Mouse (Mus musculus) cerebellum, adult 11 months (tissue): Measurements from ENCODE around the gene Gm10447.
"Not testable (repeated sequence)": the region's sequence is repeated elsewhere in the genome, so short reads cannot be mapped to it uniquely, and the experiment has no call there.

Source experiments
- DNase-seq: peaks from one replicate; pipeline ENCODE4 v3.0.0; 2022

Gene Gm10447

GRCm38 (mm10) chr11:53441921-53442320 is 15.0 kb downstream of the Gm10447 start:
- DNase-seq, result no peak

DNA sequence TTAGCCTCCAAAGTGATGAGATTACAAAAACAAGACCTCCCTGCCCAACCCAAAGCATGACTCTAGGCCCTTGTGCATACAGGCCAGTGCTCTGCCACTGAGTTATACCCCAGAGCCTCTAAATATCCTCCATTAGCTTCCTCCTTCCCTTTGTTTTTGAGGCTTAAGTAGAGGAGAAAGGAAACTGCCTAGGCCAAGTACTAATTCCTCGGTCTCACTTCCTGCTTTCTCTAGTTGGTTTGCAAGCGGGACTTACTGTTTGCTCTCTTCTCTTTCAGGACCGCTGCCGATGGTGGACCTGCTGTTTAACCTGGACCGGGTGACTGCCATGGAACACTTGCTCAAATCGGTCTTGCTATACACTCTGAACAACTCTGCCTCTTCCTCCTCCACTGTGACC is 20.6 kb downstream of the Gm10447 start:
- DNase-seq, result no peak

DNA sequence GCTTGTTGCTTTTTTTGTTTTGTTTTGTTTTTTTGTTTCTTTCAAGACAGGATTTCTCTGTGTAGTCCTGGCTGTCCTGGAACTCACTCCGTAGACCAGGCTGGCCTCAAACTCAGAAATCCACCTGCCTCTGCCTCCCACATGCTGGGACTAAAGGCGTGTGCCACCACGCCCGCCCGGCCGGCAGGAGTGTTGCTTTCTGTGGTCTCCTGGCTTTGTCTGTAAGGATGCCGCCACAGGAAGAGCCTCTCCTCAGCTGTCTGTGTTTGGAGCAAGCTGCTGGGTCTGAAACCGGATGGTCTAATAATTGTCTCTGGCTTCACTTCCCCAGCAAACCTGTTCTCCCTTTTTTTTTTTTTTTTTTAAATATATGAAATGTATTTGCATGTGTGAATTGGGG is 21.4 kb downstream of the Gm10447 start:
- DNase-seq, result no peak

DNA sequence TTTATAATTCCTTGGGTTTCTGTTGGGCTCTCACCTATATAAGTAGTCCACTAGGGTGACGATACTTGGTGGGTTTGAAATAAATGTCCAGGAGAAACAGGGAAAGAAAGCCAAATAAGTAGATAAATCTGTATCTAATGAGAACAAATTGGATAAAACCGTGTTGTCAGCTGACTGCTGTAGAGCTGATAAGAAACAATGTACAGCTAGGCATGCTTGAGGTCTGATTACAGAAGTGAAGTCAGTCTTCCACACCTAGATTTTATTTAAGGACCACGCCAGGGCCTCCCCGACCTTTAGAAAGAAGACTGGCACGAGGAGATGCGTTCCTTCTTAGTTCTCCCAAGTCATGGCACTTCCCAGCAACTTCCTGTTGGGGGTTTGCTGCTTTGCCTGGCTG is 23.9 kb downstream of the Gm10447 start:
- DNase-seq, result no peak

GRCm38 (mm10) chr11:53431347-53432056 is 25.4 kb downstream of the Gm10447 start:
- no peak for DNase-seq

- DNase-seq, result peak; percentile 100
Observed at GRCm38 (mm10) chr11:53430670-53431346, 26.1 kb downstream of the Gm10447 start, which contains the start of the genes Uqcrq and Gdf9. TSS of gene Uqcrq (minus strand) at chr11:53430831. TSS of gene Gdf9 (plus strand) at chr11:53431023.

GRCm38 (mm10) chr11:53430300-53430669 is 26.6 kb downstream of the Gm10447 start:
- no peak for DNase-seq

- DNase-seq, result no peak
Observed at GRCm38 (mm10) chr11:53429182-53429581, 27.7 kb downstream of the Gm10447 start.

DNA sequence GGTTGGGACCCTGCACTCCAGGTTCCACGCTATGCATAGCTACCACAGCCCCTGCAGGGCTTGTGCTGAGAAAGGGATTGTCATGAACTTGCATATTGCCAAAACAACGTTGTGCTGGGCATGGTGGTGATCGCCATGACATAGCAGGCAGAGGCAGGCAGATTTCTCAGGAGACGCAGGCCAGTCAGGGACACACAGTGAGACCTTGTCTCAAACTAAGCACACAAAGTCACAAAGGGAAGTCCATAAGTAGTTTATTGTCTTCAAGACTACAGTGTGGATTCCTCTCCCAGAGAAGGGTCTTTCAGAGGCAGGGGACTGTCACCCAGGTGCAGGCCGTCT is 28.2 kb downstream of the Gm10447 start:
- no peak for DNase-seq

DNA sequence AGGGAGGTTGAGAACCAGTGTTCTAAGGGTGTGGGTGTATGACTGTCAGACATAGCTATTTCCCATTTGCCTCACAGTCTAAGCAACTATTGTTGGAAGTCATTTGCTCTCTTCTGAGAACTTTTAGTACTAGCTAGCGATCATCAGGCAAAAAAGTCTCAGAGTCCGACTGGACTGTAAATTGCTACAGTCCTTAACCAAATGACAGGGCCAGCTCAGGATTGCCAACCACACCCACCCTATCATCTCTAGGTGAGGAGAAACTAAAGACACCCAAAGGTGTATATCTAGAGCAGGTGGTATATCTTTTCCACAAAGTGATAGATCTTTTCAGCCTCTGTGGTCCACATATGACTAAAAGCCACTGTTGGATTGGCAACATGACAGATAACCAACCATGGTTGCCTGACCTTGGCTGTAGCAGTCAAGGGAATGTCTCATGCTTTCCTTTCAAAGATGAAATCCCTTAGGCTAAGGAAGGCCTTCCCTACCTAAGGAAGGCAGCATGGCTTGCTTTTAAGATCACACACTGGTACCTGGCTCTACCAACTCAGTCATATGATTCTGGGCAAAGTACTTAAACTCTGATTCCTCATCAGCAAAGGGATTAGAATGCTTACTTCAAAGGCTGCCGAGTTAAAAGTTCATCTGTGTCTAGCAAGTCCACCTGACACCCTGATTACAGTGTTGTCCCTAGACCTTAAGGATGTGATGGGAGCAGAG is 28.8 kb downstream of the Gm10447 start:
- no peak for DNase-seq

- DNase-seq, result not testable (repeated sequence)
Observed at GRCm38 (mm10) chr11:53426914-53427313, 30.0 kb downstream of the Gm10447 start.

DNA sequence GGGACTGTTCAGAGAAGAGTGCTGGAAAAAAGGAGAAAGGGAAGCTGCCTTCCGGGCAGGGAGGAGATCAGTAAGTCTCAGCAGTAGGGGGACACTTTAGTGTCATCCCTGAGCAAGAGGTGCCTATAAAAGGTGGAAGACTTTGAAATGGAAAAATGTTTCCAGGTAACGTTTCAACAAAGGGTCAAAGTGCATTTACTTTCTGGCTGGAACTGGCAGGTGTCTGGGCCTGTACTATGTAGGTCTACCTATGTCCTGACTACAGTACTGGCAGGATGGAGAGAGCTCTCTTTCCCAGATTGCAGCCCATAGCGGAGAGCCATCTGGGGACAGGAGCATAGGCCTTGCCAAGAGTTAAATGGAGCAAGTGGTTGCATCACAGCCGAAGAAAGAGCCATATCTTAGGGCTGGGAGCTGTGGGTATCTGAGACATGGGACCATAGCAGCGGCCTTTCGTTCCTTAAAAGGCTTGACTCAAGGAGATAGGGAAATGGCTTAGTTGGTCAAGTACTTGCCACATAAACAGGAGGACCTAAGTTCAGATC is 31.1 kb downstream of the Gm10447 start:
- no peak for DNase-seq

DNA sequence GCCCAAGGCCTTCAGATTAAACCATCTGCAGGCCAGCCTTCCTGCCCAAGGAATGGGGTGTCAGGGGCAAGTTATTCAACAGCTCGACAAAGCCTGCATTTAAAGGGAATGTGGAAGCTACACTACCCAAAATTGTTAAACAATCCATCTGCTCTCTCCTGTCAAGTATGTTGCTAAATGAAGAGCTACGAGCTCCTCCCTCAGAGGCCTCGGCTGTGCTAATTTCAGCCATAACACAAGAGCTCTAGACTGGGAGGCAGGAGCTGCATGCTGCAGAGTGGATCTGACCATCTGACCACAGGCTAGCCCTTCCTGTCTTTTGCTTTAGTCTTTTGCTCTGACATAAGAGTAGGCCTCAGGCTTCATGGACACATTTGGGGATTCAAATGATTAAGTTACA is 31.7 kb downstream of the Gm10447 start:
- DNase-seq, result no peak

DNA sequence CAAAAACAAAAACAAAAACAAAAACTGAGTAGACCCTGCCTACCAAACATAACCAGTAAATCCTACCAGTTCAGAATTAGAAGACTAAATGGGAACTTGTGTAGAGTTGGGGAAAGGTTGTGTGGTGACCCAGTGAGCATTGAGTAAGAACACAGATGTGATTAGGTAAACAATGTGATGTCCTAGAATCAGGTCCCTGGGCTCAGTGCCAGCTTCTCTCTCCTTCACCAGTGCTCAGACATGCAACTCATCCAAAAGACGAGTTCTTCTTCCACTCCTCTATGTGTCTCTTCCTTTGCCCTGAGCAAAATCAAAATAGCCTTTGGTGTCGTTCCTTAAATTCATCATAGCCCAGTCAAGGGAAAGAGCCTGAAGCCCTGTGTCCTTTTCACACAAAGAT is 32.1 kb downstream of the Gm10447 start:
- no peak for DNase-seq

DNA sequence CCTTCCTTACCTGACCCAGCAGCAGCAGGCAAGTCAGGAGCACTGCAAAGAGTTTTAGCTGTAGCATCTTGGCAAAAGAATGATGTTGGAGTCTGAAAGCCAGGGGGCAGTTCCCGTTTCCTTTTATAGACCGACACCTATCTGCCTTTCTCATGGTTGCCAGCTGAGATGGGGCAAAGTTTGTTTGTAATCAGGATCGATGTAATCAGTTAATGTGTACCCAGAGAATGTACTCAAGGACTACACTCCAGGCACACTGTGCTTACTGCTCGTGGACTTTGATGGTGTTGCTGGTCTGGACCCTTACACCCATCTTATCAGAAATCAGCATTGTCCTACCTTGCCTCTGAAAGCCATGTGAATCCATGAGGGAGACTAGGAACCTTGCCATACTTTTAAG is 33.9 kb downstream of the Gm10447 start, which contains the start of gene Leap2:
Gene Leap2 (minus strand): TSS at position 135 of the 400 bp plus-strand sequence.
- DNase-seq, result no peak

DNA sequence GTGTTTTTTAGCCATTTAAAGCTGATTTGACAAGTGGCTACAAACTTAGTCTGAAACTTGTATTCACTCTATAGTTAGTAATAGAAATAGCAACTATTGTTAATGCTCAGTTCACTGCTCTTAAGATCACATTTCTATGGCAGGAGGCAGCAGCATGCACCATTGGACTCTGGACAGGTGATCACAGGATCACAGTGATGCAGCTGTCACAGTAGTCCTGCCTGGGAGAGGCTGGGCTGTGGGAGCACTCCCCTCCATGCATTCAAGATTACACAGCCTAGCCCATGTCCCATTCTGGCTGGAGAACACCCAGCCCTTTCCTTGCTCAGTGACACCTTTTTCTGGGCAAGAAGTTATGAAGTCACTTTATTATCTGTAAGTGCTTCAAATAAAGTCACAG is 38.9 kb downstream of the Gm10447 start:
- DNase-seq, result no peak

GRCm38 (mm10) chr11:53413871-53414270 is 43.0 kb downstream of the Gm10447 start:
- no peak for DNase-seq

DNA sequence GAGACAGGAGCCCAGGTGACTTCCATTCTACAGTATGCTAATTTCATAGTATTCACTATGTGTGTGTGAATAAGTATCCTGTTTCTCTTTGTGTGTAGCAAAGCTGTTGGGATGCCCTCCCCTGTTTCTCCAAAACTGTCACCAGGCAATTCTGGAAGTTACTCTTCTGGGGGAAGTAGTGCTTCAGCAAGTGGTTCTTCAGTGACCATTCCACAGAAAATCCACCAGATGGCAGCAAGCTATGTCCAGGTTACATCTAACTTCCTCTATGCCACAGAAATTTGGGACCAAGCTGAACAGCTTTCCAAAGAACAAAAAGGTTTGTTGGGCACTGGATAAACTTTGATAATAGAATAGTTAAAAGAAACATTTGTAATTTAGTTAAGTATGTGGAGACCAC is 45.2 kb downstream of the Gm10447 start:
- no peak for DNase-seq
